Mouse (Mus musculus) neural tube, embryonic 11.5 days (tissue): ENCODE results near the gene Hbb-bh2. TPM values are rescaled to one million over a fixed set of nuclear protein-coding genes. Genes with fewer than 3 reads are reported as not detected.
"Not testable (repeated sequence)": the region's sequence is repeated elsewhere in the genome, so short reads cannot be mapped to it uniquely, and the experiment has no call there.

Experiments used
- ATAC-seq: fragments of 200-750 bp; cut with Nextera tagmentation; 2 replicates; pipeline ENCODE4 v1.8.0; 2017; ENCODE audit warnings: moderate number of reproducible peaks, mild to moderate bottlenecking, moderate TSS enrichment, moderate library complexity; ENCODE audit not compliant: insufficient read depth, low FRiP score, low TSS enrichment
- DNase-seq: peaks from one replicate; pipeline ENCODE4 v3.0.0-alpha.2; 2015; ENCODE audit warnings: low spot score
- H3K27ac ChIP-seq: fragments of 300-500 bp; sonication (generic); 2 replicates; pipeline ENCODE4 v1.5.1; 2014; ENCODE audit warnings: low read depth, mild to moderate bottlenecking, low read length
- H3K27me3 ChIP-seq: fragments of 300-500 bp; sonication (generic); 2 replicates; pipeline ENCODE4 v1.6.1; 2014; ENCODE audit warnings: mild to moderate bottlenecking, low read length, mixed read lengths; ENCODE audit not compliant: control insufficient read depth, insufficient read depth
- H3K36me3 ChIP-seq: fragments of 300-500 bp; sonication (generic); 2 replicates; pipeline ENCODE4 v1.6.1; 2014; ENCODE audit warnings: mild to moderate bottlenecking, low read length, moderate library complexity, mixed read lengths; ENCODE audit not compliant: control insufficient read depth, insufficient read depth
- H3K4me1 ChIP-seq: fragments of 300-500 bp; sonication (generic); 2 replicates; pipeline ENCODE4 v1.6.1; 2014; ENCODE audit warnings: low read length, mixed read lengths; ENCODE audit not compliant: control insufficient read depth, insufficient read depth
- H3K4me2 ChIP-seq: fragments of 300-500 bp; sonication (generic); 2 replicates; pipeline ENCODE4 v1.6.1; 2014; ENCODE audit warnings: low read depth, mild to moderate bottlenecking, moderate library complexity
- H3K4me3 ChIP-seq: fragments of 300-500 bp; sonication (generic); 2 replicates; pipeline ENCODE4 v1.5.1; 2014; ENCODE audit warnings: low read depth, low read length
- H3K9ac ChIP-seq: fragments of 300-500 bp; sonication (generic); 2 replicates; pipeline ENCODE4 v1.6.1; 2014; ENCODE audit warnings: mild to moderate bottlenecking, low read length
- H3K9me3 ChIP-seq: fragments of 300-500 bp; sonication (generic); 2 replicates; pipeline ENCODE4 v1.6.1; 2016; ENCODE audit warnings: low read length; ENCODE audit not compliant: control insufficient read depth
- WGBS: fragments of 180-500 bp; shearing (Covaris S2); extraction: QIAGEN DNeasy Blood & Tissue Kit; methylation state at CpG from one replicate; pipeline ENCODE4 v1.1.7; 2014; 5-methylcytosine and 5-hydroxymethylcytosine counted together
- polyA plus RNA-seq: library from polyadenylated mRNA; unstranded; fragments of >200 nt; fragmentation: Nextera tagmentation; extraction: Ambion mirVana; gene quantifications from 2 replicates; pipeline ENCODE4 v1.2.1, GENCODE M21; 2014

Hbb-bh2 gene
- polyA plus RNA-seq, 1 experiment from 2014 or later, result not detected

GRCm38 (mm10) chr7:103809801-103810155 is 30.5 kb downstream of the Hbb-bh2 start:
- WGBS, result 69% methylated on average over 1 of the region's 1 CpGs
- no peak for DNase-seq

GRCm38 (mm10) chr7:103808971-103809800 is 31.1 kb downstream of the Hbb-bh2 start:
- Histone ChIP-seq H3K9ac (no peak overlapping the region), H3K4me3 (no peak overlapping the region), H3K4me1 (no peaks in the 10 kb centered on the region), H3K36me3 (no peaks in the 10 kb centered on the region), H3K27ac (no peak overlapping the region), H3K4me2 (no peak overlapping the region), H3K27me3 (no peaks in the 10 kb centered on the region), H3K9me3 (no peaks in the 10 kb centered on the region)
- ATAC-seq, result no peak
- DNase-seq, result no peak
- WGBS, result 77% methylated on average over 5 of the region's 5 CpGs

More at GRCm38 (mm10) chr7:103809801-103810155, 30.5 kb downstream of the Hbb-bh2 start:
- Histone ChIP-seq H3K9ac (no peak overlapping the region), H3K36me3 (no peaks in the 10 kb centered on the region), H3K9me3 (no peaks in the 10 kb centered on the region), H3K4me2 (no peak overlapping the region), H3K27ac (no peak overlapping the region), H3K27me3 (no peaks in the 10 kb centered on the region), H3K4me1 (no peaks in the 10 kb centered on the region), H3K4me3 (no peak overlapping the region)
- no peak for ATAC-seq

GRCm38 (mm10) chr7:103808120-103808519 is 32.2 kb downstream of the Hbb-bh2 start:
- not testable (repeated sequence) for DNase-seq, H3K4me1 ChIP-seq, ATAC-seq, H3K4me2 ChIP-seq, H3K36me3 ChIP-seq, H3K4me3 ChIP-seq, H3K27ac ChIP-seq, H3K9me3 ChIP-seq, H3K27me3 ChIP-seq, H3K9ac ChIP-seq
- 68% methylated on average over 2 of the region's 2 CpGs for WGBS

GRCm38 (mm10) chr7:103806856-103807255 is 33.5 kb downstream of the Hbb-bh2 start:
- Histone ChIP-seq H3K4me3 (no peak overlapping the region), H3K9ac (no peak overlapping the region), H3K36me3 (no peaks in the 10 kb centered on the region), H3K4me2 (no peak overlapping the region), H3K4me1 (no peaks in the 10 kb centered on the region), H3K9me3 (no peaks in the 10 kb centered on the region), H3K27me3 (no peaks in the 10 kb centered on the region), H3K27ac (no peak overlapping the region)
- DNase-seq (no peak), ATAC-seq (no peak)
- 82% methylated on average over 1 of the region's 1 CpGs for WGBS

GRCm38 (mm10) chr7:103792669-103793388 is 47.5 kb downstream of the Hbb-bh2 start:
- H3K4me1 ChIP-seq, result no peaks in the 10 kb centered on the region
- H3K27me3 ChIP-seq, result no peaks in the 10 kb centered on the region
- no peak overlapping the region for H3K27ac ChIP-seq
- ATAC-seq, result no peak
- H3K9me3 ChIP-seq, result no peaks in the 10 kb centered on the region
- no peak overlapping the region for H3K4me3 ChIP-seq
- no peak overlapping the region for H3K4me2 ChIP-seq
- no peak for DNase-seq
- no peaks in the 10 kb centered on the region for H3K36me3 ChIP-seq
- 29% methylated on average over 4 of the region's 4 CpGs for WGBS
- no peak overlapping the region for H3K9ac ChIP-seq

GRCm38 (mm10) chr7:103791721-103792120 is 48.6 kb downstream of the Hbb-bh2 start, which contains the start of gene Olfr67:
TSS of gene Olfr67 (minus strand) at chr7:103791821.
- H3K27me3 ChIP-seq, result no peaks in the 10 kb centered on the region
- no peak within 1 kb of the TSS for H3K27ac ChIP-seq
- H3K4me2 ChIP-seq, result no peak within 1 kb of the TSS
- no peaks in the 10 kb centered on the region for H3K4me1 ChIP-seq
- 83% methylated on average over 3 of the region's 3 CpGs for WGBS
- H3K9me3 ChIP-seq, result no peaks in the 10 kb centered on the region
- H3K36me3 ChIP-seq, result no peaks in the 10 kb centered on the region
- H3K9ac ChIP-seq, result no peak within 1 kb of the TSS
- no peak within 1 kb of the TSS for H3K4me3 ChIP-seq
- no peak for ATAC-seq
- DNase-seq, result no peak

Other genes starting within 250 kb of the Hbb-bh2 start
- not detected in 2 replicates for gene Olfr619, start 239.9 kb downstream of the Hbb-bh2 start, polyA plus RNA-seq
- gene Olfr620, start 228.0 kb downstream of the Hbb-bh2 start, polyA plus RNA-seq, result not detected in 2 replicates
- not detected in 2 replicates for gene Olfr622, start 197.8 kb downstream of the Hbb-bh2 start, polyA plus RNA-seq
- not detected in 2 replicates for gene Olfr623, start 176.8 kb downstream of the Hbb-bh2 start, polyA plus RNA-seq
- 0.04 TPM in 2 replicates for gene Olfr624, start 169.3 kb downstream of the Hbb-bh2 start, polyA plus RNA-seq
- not detected in 2 replicates for gene Olfr625-ps1, start 157.8 kb downstream of the Hbb-bh2 start, polyA plus RNA-seq
- gene Olfr243, start 125.8 kb downstream of the Hbb-bh2 start, polyA plus RNA-seq, result not detected in 2 replicates
- gene Olfr628, start 110.1 kb downstream of the Hbb-bh2 start, polyA plus RNA-seq, result not detected in 2 replicates
- not detected in 2 replicates for gene Olfr629, start 95.6 kb downstream of the Hbb-bh2 start, polyA plus RNA-seq
- gene Olfr630, start 83.2 kb downstream of the Hbb-bh2 start, polyA plus RNA-seq, result not detected in 2 replicates
- not detected in 2 replicates for gene Olfr69, start 68.9 kb downstream of the Hbb-bh2 start, polyA plus RNA-seq
- not detected in 2 replicates for gene Olfr68, start 60.8 kb downstream of the Hbb-bh2 start, polyA plus RNA-seq
- not detected in 2 replicates for gene Olfr67, start 48.7 kb downstream of the Hbb-bh2 start, polyA plus RNA-seq
- 601 and 630 TPM in 2 replicates for gene Hbb-bt, start 26.5 kb downstream of the Hbb-bh2 start, polyA plus RNA-seq
- gene Hbb-bs, start 12.4 kb downstream of the Hbb-bh2 start, polyA plus RNA-seq, result 191 and 252 TPM in 2 replicates
- 2,034 and 2,085 TPM in 2 replicates for gene Hbb-bh1, start 2.6 kb upstream of the Hbb-bh2 start, polyA plus RNA-seq
- gene Hbb-y, start 12.7 kb upstream of the Hbb-bh2 start, polyA plus RNA-seq, result 8,929 and 9,080 TPM in 2 replicates
- gene Olfr66, start 45.7 kb upstream of the Hbb-bh2 start, polyA plus RNA-seq, result not detected in 2 replicates
- gene Olfr64, start 54.0 kb upstream of the Hbb-bh2 start, polyA plus RNA-seq, result not detected in 2 replicates
- not detected in 2 replicates for gene Olfr65, start 63.0 kb upstream of the Hbb-bh2 start, polyA plus RNA-seq
- gene Olfr631, start 88.3 kb upstream of the Hbb-bh2 start, polyA plus RNA-seq, result not detected in 2 replicates
- not detected in 2 replicates for gene Olfr632, start 93.8 kb upstream of the Hbb-bh2 start, polyA plus RNA-seq
- gene Olfr633, start 103.9 kb upstream of the Hbb-bh2 start, polyA plus RNA-seq, result not detected in 2 replicates
- gene Olfr635, start 130.6 kb upstream of the Hbb-bh2 start, polyA plus RNA-seq, result not detected in 2 replicates
- gene Olfr638, start 158.2 kb upstream of the Hbb-bh2 start, polyA plus RNA-seq, result not detected in 2 replicates
- gene Olfr639, start 176.8 kb upstream of the Hbb-bh2 start, polyA plus RNA-seq, result not detected in 2 replicates
- not detected in 2 replicates for gene Olfr640, start 185.1 kb upstream of the Hbb-bh2 start, polyA plus RNA-seq
- not detected in 2 replicates for gene Olfr641, start 194.9 kb upstream of the Hbb-bh2 start, polyA plus RNA-seq
- gene Olfr642, start 212.1 kb upstream of the Hbb-bh2 start, polyA plus RNA-seq, result not detected in 2 replicates
- not detected in 2 replicates for gene 4930516K23Rik, start 220.9 kb upstream of the Hbb-bh2 start, polyA plus RNA-seq
- gene Olfr644, start 231.3 kb upstream of the Hbb-bh2 start, polyA plus RNA-seq, result not detected in 2 replicates
- gene Olfr645, start 244.9 kb upstream of the Hbb-bh2 start, polyA plus RNA-seq, result not detected in 2 replicates